Mouse (Mus musculus): Measurements from ENCODE around the gene Uggt1. TPM values are rescaled to one million over a fixed set of nuclear protein-coding genes. Genes with fewer than 3 reads are reported as not detected.

Gene Uggt1
- polyA plus RNA-seq, 1 experiment from 2014 or later, result 18.4 TPM

DNA sequence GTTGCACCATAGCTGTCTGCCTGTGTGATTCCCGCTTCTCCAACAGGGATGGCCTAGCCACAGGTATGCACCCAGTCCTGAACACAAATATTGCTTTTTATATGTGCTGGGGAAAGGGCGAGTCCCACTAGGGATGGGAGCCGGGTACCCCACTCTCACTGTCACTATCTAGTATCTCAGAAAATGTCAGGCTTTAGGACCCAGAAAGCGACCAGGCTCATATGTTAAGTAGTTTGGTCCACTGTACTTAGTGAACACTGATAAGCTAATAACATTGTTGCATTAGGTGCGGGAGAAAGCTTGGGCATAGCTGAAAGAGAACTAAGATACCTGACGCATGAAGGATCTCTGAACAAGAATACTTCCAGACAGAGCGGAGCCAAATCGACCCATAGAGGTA, 112.8 kb downstream of the Uggt1 start:
- peak overlapping the region; percentile 59 for H3K4me2 ChIP-seq
- H3K9me3 ChIP-seq (replicated peaks), result no peaks in the 10 kb centered on the region
- DNase-seq (no peak), ATAC-seq (ENCODE audit: low read depth) (peak; percentile 33)
- peak overlapping the region; percentile 41 for H3K4me3 ChIP-seq (replicated peaks)
- H3K27me3 ChIP-seq, result no peaks in the 10 kb centered on the region
- H3K4me1 ChIP-seq (replicated peaks), result peaks cover 74% of the 10 kb centered on the region
- peak overlapping the region; percentile 90 for H3K27ac ChIP-seq
- H3K9ac ChIP-seq, result peak overlapping the region; percentile 52
- H3K36me3 ChIP-seq, result no peaks in the 10 kb centered on the region
- WGBS (ENCODE audit: insufficient replicate concordance), result 43% methylated on average over 8 of the region's 8 CpGs

DNA sequence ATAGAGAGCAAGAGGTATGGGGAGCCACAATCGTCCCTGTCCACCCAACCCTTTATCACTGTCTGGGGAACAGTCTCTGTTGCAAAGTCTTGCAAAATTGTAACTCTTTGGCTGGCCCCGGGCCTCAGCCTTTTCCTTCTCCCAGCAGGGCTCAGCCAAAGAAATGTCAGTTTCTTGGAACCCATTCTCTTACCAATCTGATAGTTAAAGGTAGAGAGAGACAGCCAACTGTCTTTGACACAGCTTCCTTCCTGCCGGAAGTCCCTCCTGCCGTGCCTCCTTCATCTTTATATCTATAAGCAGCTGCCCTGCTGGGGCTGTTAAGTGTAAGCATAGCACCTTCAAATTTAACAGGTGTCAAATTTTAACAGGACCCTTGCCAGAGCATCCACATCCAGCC, 113.4 kb downstream of the Uggt1 start:
- H3K9me3 ChIP-seq (replicated peaks), result no peaks in the 10 kb centered on the region
- peaks cover 80% of the 10 kb centered on the region for H3K4me1 ChIP-seq (replicated peaks)
- peak overlapping the region; percentile 52 for H3K9ac ChIP-seq
- ATAC-seq (ENCODE audit: low read depth), result no peak
- peak overlapping the region; percentile 90 for H3K27ac ChIP-seq
- no peak for DNase-seq
- H3K4me2 ChIP-seq, result peak overlapping the region; percentile 59
- H3K27me3 ChIP-seq, result no peaks in the 10 kb centered on the region
- no peaks in the 10 kb centered on the region for H3K36me3 ChIP-seq
- no peak overlapping the region for H3K4me3 ChIP-seq (replicated peaks)
- 4% methylated on average over 4 of the region's 4 CpGs for WGBS (ENCODE audit: insufficient replicate concordance)

DNA sequence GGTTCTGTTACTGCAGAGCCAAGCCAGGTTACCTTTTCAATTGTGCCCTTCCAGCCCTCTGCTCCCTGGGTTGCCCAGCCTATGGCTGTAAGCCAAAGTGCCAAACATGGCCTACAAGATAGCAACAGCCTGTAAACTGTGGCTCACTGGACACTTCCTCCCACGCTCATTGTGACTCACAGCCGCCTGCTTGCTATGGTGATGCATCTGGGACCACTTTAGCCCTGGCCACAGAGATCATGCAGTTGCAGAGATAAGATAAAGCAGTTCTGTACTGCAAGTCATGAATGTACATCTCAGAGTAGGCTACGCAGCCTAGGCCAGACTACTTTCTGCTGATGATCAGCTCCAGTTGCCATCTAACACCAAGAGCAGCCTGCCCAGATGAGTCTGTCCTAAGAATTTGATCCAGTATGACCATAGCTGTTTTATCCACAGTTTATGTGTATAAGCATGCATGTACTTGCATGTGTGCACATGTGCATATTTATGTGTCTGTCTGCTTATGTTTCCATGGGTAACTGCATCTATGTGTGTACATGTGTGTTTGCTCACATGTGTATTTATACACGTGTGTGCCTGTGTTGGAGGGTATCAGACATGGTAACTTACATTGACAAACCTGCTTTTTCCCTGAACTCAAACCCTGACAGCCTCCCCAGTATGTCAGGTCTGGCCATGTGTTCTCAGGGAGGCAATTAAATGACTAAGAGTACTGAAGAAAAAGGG, 114.0 kb downstream of the Uggt1 start:
- peak; percentile 89 for ATAC-seq (ENCODE audit: low read depth)

DNA sequence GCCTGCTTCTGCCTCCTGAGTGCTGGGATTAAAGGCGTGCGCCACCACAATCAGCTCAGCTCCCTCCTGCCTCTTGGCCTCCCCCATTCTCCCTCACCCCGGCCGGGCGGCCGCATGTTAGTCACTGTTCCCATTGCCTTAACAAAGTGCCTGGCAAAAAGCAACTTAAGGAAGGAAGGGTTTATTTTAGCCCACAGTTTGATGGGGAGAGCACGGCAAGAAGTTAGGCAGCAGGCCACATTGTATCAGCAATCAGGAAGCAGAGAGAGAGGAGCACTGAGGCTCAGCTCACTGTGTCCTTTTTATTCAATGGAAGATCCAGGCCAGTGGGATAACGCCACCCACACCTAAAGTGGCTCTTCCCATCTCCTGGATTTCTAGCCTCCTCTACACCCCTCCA, 114.6 kb downstream of the Uggt1 start:
- Histone ChIP-seq H3K27me3 (no peaks in the 10 kb centered on the region), H3K4me1 (replicated peaks) (peaks cover 81% of the 10 kb centered on the region), H3K4me3 (replicated peaks) (no peak overlapping the region), H3K9ac (peak overlapping the region; percentile 52), H3K27ac (peak overlapping the region; percentile 90), H3K4me2 (peak overlapping the region; percentile 59), H3K36me3 (no peaks in the 10 kb centered on the region), H3K9me3 (replicated peaks) (no peaks in the 10 kb centered on the region)
- 73% methylated on average over 8 of the region's 8 CpGs for WGBS (ENCODE audit: insufficient replicate concordance)
- DNase-seq, result no peak
- no peak for ATAC-seq (ENCODE audit: low read depth)

More for the DNA sequence above, 114.0 kb downstream of the Uggt1 start:
- Histone ChIP-seq H3K9ac (peak overlapping the region; percentile 52), H3K27me3 (no peaks in the 10 kb centered on the region), H3K4me3 (replicated peaks) (no peak overlapping the region), H3K36me3 (no peaks in the 10 kb centered on the region), H3K4me2 (peak overlapping the region; percentile 59), H3K9me3 (replicated peaks) (no peaks in the 10 kb centered on the region), H3K27ac (peak overlapping the region; percentile 90), H3K4me1 (replicated peaks) (peaks cover 81% of the 10 kb centered on the region)
- WGBS (ENCODE audit: insufficient replicate concordance), result 25% methylated on average over 4 of the region's 4 CpGs
- DNase-seq, result peak; percentile 73

GRCm38 (mm10) chr1:36129126-36129525, 115.4 kb downstream of the Uggt1 start:
- peak overlapping the region; percentile 90 for H3K27ac ChIP-seq
- 0 out of 2 replicates have a peak, but pooled peaks cover 2% of the 10 kb centered on the region for H3K27me3 ChIP-seq
- H3K9me3 ChIP-seq (replicated peaks), result no peaks in the 10 kb centered on the region
- ATAC-seq (ENCODE audit: low read depth) (no peak), DNase-seq (no peak)
- peak overlapping the region; percentile 18; the same call in 1 of the 2 replicates for H3K9ac ChIP-seq
- no peak overlapping the region for H3K4me2 ChIP-seq
- 13% methylated on average over 4 of the region's 4 CpGs for WGBS (ENCODE audit: insufficient replicate concordance)
- no peaks in the 10 kb centered on the region for H3K36me3 ChIP-seq
- peaks cover 77% of the 10 kb centered on the region for H3K4me1 ChIP-seq (replicated peaks)
- no peak overlapping the region for H3K4me3 ChIP-seq (replicated peaks)

DNA sequence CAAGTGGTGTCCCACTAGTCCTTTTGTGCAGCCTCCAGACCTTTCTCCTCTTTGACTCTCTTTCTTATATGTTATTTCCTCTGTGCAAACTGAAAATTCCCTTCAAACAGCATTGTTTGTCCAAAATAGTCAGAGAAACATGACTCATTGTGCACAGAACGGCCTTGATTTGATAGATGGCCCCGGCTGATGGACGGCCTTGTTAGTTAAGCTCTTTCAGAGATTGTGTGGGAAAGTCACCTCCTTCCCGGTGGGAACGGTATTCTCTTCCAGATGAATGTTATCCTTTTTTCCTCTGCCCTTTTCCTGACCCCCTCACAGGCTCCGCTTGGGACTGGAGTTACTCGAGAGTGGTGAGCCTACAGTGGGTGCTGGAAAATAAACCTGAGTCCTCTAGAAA, 119.4 kb downstream of the Uggt1 start:
- H3K9ac ChIP-seq, result no peak overlapping the region
- DNase-seq, result no peak

GRCm38 (mm10) chr1:36121172-36121571, 123.3 kb downstream of the Uggt1 start:
- no peak overlapping the region for H3K4me2 ChIP-seq
- no peak overlapping the region for H3K9ac ChIP-seq
- H3K27me3 ChIP-seq, result peaks cover 11% of the 10 kb centered on the region; the same call in 1 of the 2 replicates
- WGBS (ENCODE audit: insufficient replicate concordance), result 71% methylated on average over 8 of the region's 8 CpGs
- H3K4me3 ChIP-seq (replicated peaks), result no peak overlapping the region
- no peak for DNase-seq
- no peaks in the 10 kb centered on the region for H3K36me3 ChIP-seq
- no peak for ATAC-seq (ENCODE audit: low read depth)
- peaks cover under 1% of the 10 kb centered on the region; the same call in 1 of the 2 replicates for H3K4me1 ChIP-seq (replicated peaks)
- H3K9me3 ChIP-seq (replicated peaks), result no peaks in the 10 kb centered on the region
- no peak overlapping the region for H3K27ac ChIP-seq

More for the DNA sequence above, 119.4 kb downstream of the Uggt1 start:
- Histone ChIP-seq H3K36me3 (no peaks in the 10 kb centered on the region), H3K27ac (no peak overlapping the region), H3K9me3 (replicated peaks) (no peaks in the 10 kb centered on the region), H3K4me3 (replicated peaks) (no peak overlapping the region), H3K4me1 (replicated peaks) (peaks cover 37% of the 10 kb centered on the region), H3K27me3 (0 out of 2 replicates have a peak, but pooled peaks cover 3% of the 10 kb centered on the region), H3K4me2 (no peak overlapping the region)
- WGBS (ENCODE audit: insufficient replicate concordance), result 67% methylated on average over 7 of the region's 7 CpGs
- no peak for ATAC-seq (ENCODE audit: low read depth)

DNA sequence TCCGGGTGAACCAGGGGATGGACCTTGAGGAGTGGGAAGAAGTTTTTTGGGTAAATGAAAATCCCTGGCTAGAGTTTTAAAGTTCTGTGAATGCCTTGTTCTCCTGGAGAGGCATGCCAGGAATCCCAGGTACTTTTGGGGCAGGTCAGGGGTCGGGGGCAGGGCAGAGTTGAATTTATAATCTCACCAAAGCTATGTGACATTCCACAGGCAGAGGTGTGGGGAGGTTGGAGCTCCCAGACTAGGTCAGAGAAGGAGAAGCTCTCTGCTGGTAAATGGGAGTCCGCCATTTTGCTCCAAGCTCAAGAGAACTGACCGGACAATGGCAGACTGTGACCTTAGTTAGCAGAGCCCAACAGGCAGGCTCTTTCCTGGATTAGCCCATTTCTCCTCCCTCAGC, 125.1 kb downstream of the Uggt1 start:
- peaks cover 19% of the 10 kb centered on the region for H3K27me3 ChIP-seq
- no peaks in the 10 kb centered on the region for H3K9me3 ChIP-seq (replicated peaks)
- ATAC-seq (ENCODE audit: low read depth), result no peak
- no peaks in the 10 kb centered on the region for H3K36me3 ChIP-seq
- WGBS (ENCODE audit: insufficient replicate concordance), result 65% methylated on average over 4 of the region's 4 CpGs
- no peak overlapping the region for H3K4me3 ChIP-seq (replicated peaks)
- H3K9ac ChIP-seq, result no peak overlapping the region
- no peak overlapping the region for H3K27ac ChIP-seq
- no peak overlapping the region for H3K4me2 ChIP-seq
- DNase-seq, result no peak
- H3K4me1 ChIP-seq (replicated peaks), result no peaks in the 10 kb centered on the region

- Histone ChIP-seq H3K27ac (no peak overlapping the region), H3K9me3 (replicated peaks) (no peaks in the 10 kb centered on the region), H3K27me3 (peaks cover 19% of the 10 kb centered on the region), H3K4me3 (replicated peaks) (no peak overlapping the region), H3K9ac (no peak overlapping the region), H3K4me1 (replicated peaks) (no peaks in the 10 kb centered on the region), H3K36me3 (no peaks in the 10 kb centered on the region), H3K4me2 (no peak overlapping the region)
- ATAC-seq (ENCODE audit: low read depth) (no peak), DNase-seq (no peak)
- 73% methylated on average over 3 of the region's 3 CpGs for WGBS (ENCODE audit: insufficient replicate concordance)
Observed at GRCm38 (mm10) chr1:36118958-36119357, 125.6 kb downstream of the Uggt1 start.

DNA sequence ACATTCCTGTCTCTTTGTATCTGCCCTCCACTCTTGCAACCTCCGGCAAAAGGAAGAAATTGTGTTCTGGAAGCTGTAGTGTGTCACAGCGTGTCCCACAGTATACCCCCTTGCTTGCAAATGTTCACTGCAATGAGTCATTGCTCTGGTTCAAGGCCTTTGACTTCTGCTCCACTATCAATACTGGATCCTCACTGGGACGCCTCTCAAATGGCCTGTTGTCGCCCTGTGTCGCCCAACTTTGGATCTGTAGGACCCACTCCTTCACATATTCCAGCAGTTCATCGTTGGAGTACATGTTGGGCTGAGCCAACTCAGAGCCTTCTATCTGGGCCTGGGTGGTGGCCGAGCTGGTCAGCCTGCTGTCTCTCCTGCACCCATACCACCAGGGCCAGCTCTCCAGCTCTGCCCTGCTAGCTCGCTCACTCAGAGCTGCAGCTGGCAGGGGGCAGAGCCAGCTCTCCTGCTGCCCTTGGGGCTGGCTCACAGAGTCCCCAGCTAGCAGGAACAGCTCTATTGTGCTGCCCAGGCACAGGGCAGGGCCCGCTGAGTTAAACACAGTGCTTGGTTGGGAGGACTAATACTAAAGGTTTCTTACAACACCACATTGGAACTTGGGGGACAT, 126.3 kb downstream of the Uggt1 start:
- H3K36me3 ChIP-seq, result no peaks in the 10 kb centered on the region
- ATAC-seq (ENCODE audit: low read depth) (no peak), DNase-seq (no peak)
- no peaks in the 10 kb centered on the region for H3K4me1 ChIP-seq (replicated peaks)
- WGBS (ENCODE audit: insufficient replicate concordance), result 75% methylated on average over 9 of the region's 9 CpGs
- H3K27me3 ChIP-seq, result peaks cover 25% of the 10 kb centered on the region
- no peaks in the 10 kb centered on the region for H3K9me3 ChIP-seq (replicated peaks)
- H3K27ac ChIP-seq, result no peak overlapping the region
- no peak overlapping the region for H3K4me3 ChIP-seq (replicated peaks)
- H3K9ac ChIP-seq, result no peak overlapping the region
- H3K4me2 ChIP-seq, result no peak overlapping the region

GRCm38 (mm10) chr1:36116488-36116887, 128.0 kb downstream of the Uggt1 start:
- Histone ChIP-seq H3K4me1 (replicated peaks) (no peaks in the 10 kb centered on the region), H3K27ac (no peak overlapping the region), H3K36me3 (no peaks in the 10 kb centered on the region), H3K9me3 (replicated peaks) (no peaks in the 10 kb centered on the region), H3K4me3 (replicated peaks) (no peak overlapping the region), H3K4me2 (no peak overlapping the region), H3K27me3 (peaks cover 27% of the 10 kb centered on the region), H3K9ac (no peak overlapping the region)
- DNase-seq (no peak), ATAC-seq (ENCODE audit: low read depth) (no peak)
- WGBS (ENCODE audit: insufficient replicate concordance), result 61% methylated on average over 5 of the region's 5 CpGs
